21 mouse cellular contexts compared by ENCODE assay signal in genomic region chr2:47914986-47915485, GRCm38 (mm10).
"Had no signal": no experiment of that assay in that cellular context is flagged by ENCODE, and none has a peak within 500 bp of the region (broad histone marks: within the 10 kb centered on the region; RNA-seq: fewer than 3 reads in every experiment).

No protein-coding gene starts in this region.

- H3K4me2 ChIP-seq: intestine, embryonic 15.5 days; kidney, embryonic 15.5 days; limb, embryonic 12.5 days; limb, embryonic 15.5 days; liver, embryonic 11.5 days; midbrain, embryonic 13.5 days; neural tube, embryonic 13.5 days had no signal

- H3K27me3 ChIP-seq: intestine, embryonic 15.5 days; kidney, embryonic 15.5 days; limb, embryonic 12.5 days; limb, embryonic 15.5 days; midbrain, embryonic 13.5 days; neural tube, embryonic 13.5 days had no signal

- ATAC-seq: intestine, embryonic 15.5 days; liver, postnatal 0 days; midbrain, embryonic 13.5 days; midbrain, embryonic 16.5 days had no signal

- H3K9me3 ChIP-seq: intestine, embryonic 15.5 days; kidney, embryonic 15.5 days; limb, embryonic 12.5 days; limb, embryonic 15.5 days; midbrain, embryonic 10.5 days; midbrain, embryonic 13.5 days; neural tube, embryonic 13.5 days had no signal

- H3K27ac ChIP-seq: intestine, embryonic 15.5 days; kidney, embryonic 15.5 days; limb, embryonic 12.5 days; limb, embryonic 15.5 days; liver, embryonic 14.5 days; macrophage; midbrain, embryonic 10.5 days; midbrain, embryonic 13.5 days; neural tube, embryonic 13.5 days had no signal

- H3K9ac ChIP-seq: intestine, embryonic 15.5 days; kidney, embryonic 15.5 days; limb, embryonic 12.5 days; limb, embryonic 15.5 days; liver, embryonic 14.5 days; liver, postnatal 0 days; midbrain, embryonic 13.5 days; neural tube, embryonic 13.5 days had no signal

- H3K36me3 ChIP-seq: intestine, embryonic 15.5 days; kidney, embryonic 15.5 days; limb, embryonic 12.5 days; limb, embryonic 15.5 days; midbrain, embryonic 10.5 days; midbrain, embryonic 13.5 days; neural tube, embryonic 13.5 days had no signal

- H3K4me1 ChIP-seq: intestine, embryonic 15.5 days; kidney, embryonic 15.5 days; limb, embryonic 12.5 days; limb, embryonic 15.5 days; midbrain, embryonic 10.5 days; midbrain, embryonic 13.5 days; neural tube, embryonic 13.5 days had no signal

- DNase-seq: kidney, adult 11 months; kidney, adult 8-10 months; kidney, postnatal 10 days; kidney, postnatal 36 days; left cerebral cortex, postnatal 4 days; liver, postnatal 0 days; retina, postnatal 1 day; thymus, adult 2 months; thymus, postnatal 25 days had no signal

- H3K4me3 ChIP-seq: intestine, embryonic 15.5 days; kidney, embryonic 15.5 days; limb, embryonic 12.5 days; limb, embryonic 15.5 days; midbrain, embryonic 10.5 days; midbrain, embryonic 13.5 days; myocyte; neural tube, embryonic 13.5 days had no signal
